Mouse (Mus musculus): ENCODE measurements at regions not wholly inside any gene's neighbourhood (a gene's known extent, or its start where the extent isn't known, plus 50 kb on each side); places are given as distances from the start of the nearest gene placed in this dataset.

GRCm38 (mm10) chr8:56476158-56476557 lies 74.7 kb downstream of the Cep44 start:
- no peak for DNase-seq (ENCODE audit: low read depth, low spot score)

- DNase-seq (ENCODE audit: low read depth, low spot score): no peak
Observed at GRCm38 (mm10) chr8:56475138-56475537, 75.7 kb downstream of the Cep44 start.

GRCm38 (mm10) chr8:56474335-56474734 lies 76.5 kb downstream of the Cep44 start:
- DNase-seq (ENCODE audit: low read depth, low spot score): no peak

- no peak for DNase-seq (ENCODE audit: low read depth, low spot score)
Observed at GRCm38 (mm10) chr8:56465091-56465490, 85.8 kb downstream of the Cep44 start.

GRCm38 (mm10) chr8:56450982-56451381 lies 99.9 kb downstream of the Cep44 start:
- DNase-seq (ENCODE audit: low read depth, low spot score): no peak

- no peak for DNase-seq (ENCODE audit: low read depth, low spot score)
Observed at GRCm38 (mm10) chr8:56443676-56444075, 107.2 kb downstream of the Cep44 start.

DNA sequence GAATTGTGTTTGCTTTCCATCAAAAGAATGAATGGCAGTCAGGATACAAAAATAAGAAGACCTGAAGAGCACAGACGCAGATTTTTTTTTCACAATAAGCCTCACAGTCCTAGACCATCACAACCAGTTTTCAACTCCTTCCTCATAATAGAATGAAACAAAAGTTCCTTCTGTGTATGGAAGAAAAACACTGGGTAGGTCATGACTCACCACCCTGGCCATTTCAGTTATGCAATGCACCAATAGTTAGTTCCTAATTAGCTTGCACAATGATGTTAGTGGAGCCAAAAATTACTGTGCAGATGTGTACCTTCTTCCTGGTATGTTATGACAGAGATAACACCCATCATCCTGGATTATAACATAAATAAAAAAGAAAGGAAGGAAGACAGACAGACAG lies 111.4 kb downstream of the Cep44 start:
- peak; percentile 4 for DNase-seq (ENCODE audit: low read depth, low spot score)

- no peak for DNase-seq (ENCODE audit: low read depth, low spot score)
Observed at GRCm38 (mm10) chr8:56434826-56435225, 116.0 kb downstream of the Cep44 start.

- no peak for DNase-seq (ENCODE audit: low read depth, low spot score)
Observed at GRCm38 (mm10) chr8:56412026-56412425, 117.6 kb downstream of the Hpgd start.

- no peak for DNase-seq (ENCODE audit: low read depth, low spot score)
Observed at GRCm38 (mm10) chr8:56410412-56410811, 116.0 kb downstream of the Hpgd start.

GRCm38 (mm10) chr8:56407267-56407666 lies 112.9 kb downstream of the Hpgd start:
- no peak for DNase-seq (ENCODE audit: low read depth, low spot score)

- no peak for DNase-seq (ENCODE audit: low read depth, low spot score)
Observed at GRCm38 (mm10) chr8:56406317-56406716, 111.9 kb downstream of the Hpgd start.

- DNase-seq (ENCODE audit: low read depth, low spot score): no peak
Observed at GRCm38 (mm10) chr8:56397611-56398010, 103.2 kb downstream of the Hpgd start.

- DNase-seq (ENCODE audit: low read depth, low spot score): no peak
Observed at GRCm38 (mm10) chr8:56396352-56396751, 102.0 kb downstream of the Hpgd start.

- peak; percentile 5 for DNase-seq (ENCODE audit: low read depth, low spot score)
Observed at GRCm38 (mm10) chr8:56392626-56393025, 98.2 kb downstream of the Hpgd start.

- no peak for DNase-seq (ENCODE audit: low read depth, low spot score)
Observed at GRCm38 (mm10) chr8:56392158-56392557, 97.8 kb downstream of the Hpgd start.

Measured in skeletal muscle tissue, adult 2 months (tissue).